Mouse (Mus musculus) C2C12 (cell line): ENCODE data around the gene Tprg.
A peak's percentile ranks its signal among the peaks of the same experiment; 100 is the strongest.

Source experiments
- CEBPB ChIP-seq: IDR thresholded peaks from one replicate; pipeline ENCODE4 v1.6.1; 2011; ENCODE audit warnings: low read depth, mild to moderate bottlenecking, control low read depth, moderate library complexity
- CTCF ChIP-seq: IDR thresholded peaks from one replicate; pipeline ENCODE4 v1.5.1; 2011; ENCODE audit not compliant: control insufficient read depth, insufficient read depth, insufficient read length
- FOSL1 ChIP-seq: IDR thresholded peaks from one replicate; pipeline ENCODE4 v1.8.0; 2011; ENCODE audit warnings: mild to moderate bottlenecking, low read length; ENCODE audit not compliant: poor library complexity, insufficient read depth, severe bottlenecking
- MYOG ChIP-seq: IDR thresholded peaks from one replicate; pipeline ENCODE4 v1.6.1; 2011; ENCODE audit not compliant: control insufficient read depth, insufficient read length; ENCODE audit errors: extremely low read depth

- TF ChIP-seq CTCF (no peak), FOSL1 (peak; percentile 18), MYOG (no peak), CEBPB (no peak)
Observed at GRCm38 (mm10) chr16:25426261-25426660, 139.6 kb downstream of the Tprg start.
